Mouse (Mus musculus) stomach, embryonic 14.5 days (tissue): ENCODE measurements around the gene Ttc23l. TPM values are rescaled to one million over a fixed set of nuclear protein-coding genes. Genes with fewer than 3 reads are reported as not detected.

Experiments used
- ATAC-seq: fragments of 200-750 bp; cut with Nextera tagmentation; 2 replicates; pipeline ENCODE4 v1.8.0; 2017; ENCODE audit warnings: low read depth, moderate TSS enrichment; ENCODE audit not compliant: insufficient number of reproducible peaks, insufficient read depth, low FRiP score
- H3K27ac ChIP-seq: fragments of 300-500 bp; sonication (generic); 2 replicates; pipeline ENCODE4 v1.5.1; 2014; ENCODE audit warnings: mild to moderate bottlenecking, low read length, moderate library complexity, mixed read lengths
- H3K27me3 ChIP-seq: fragments of 300-500 bp; sonication (generic); 2 replicates; pipeline ENCODE4 v1.6.1; 2014; ENCODE audit warnings: low read length, control low read depth, mixed read lengths; ENCODE audit not compliant: control insufficient read depth, insufficient read depth
- H3K36me3 ChIP-seq: fragments of 300-500 bp; sonication (generic); 2 replicates; pipeline ENCODE4 v1.6.1; 2014; ENCODE audit warnings: mild to moderate bottlenecking, control low read depth, low read length, moderate library complexity, mixed read lengths; ENCODE audit not compliant: control insufficient read depth, insufficient read depth
- H3K4me1 ChIP-seq: fragments of 300-500 bp; sonication (generic); 2 replicates; pipeline ENCODE4 v1.6.1; 2014; ENCODE audit warnings: low read length, control low read depth, mixed read lengths; ENCODE audit not compliant: control insufficient read depth, insufficient read depth
- H3K4me2 ChIP-seq: fragments of 300-500 bp; sonication (generic); replicated peaks from 2 replicates; pipeline ENCODE4 v1.6.1; 2014; ENCODE audit warnings: low read depth, low read length, control low read depth
- H3K4me3 ChIP-seq: fragments of 300-500 bp; sonication (generic); 2 replicates; pipeline ENCODE4 v1.5.1; 2014; ENCODE audit warnings: low read depth, low read length, control low read depth
- H3K9ac ChIP-seq: fragments of 300-500 bp; sonication (generic); replicated peaks from 2 replicates; pipeline ENCODE4 v1.6.1; 2014; ENCODE audit warnings: low read depth, mild to moderate bottlenecking, control low read depth, low read length, moderate library complexity, mixed read lengths
- H3K9me3 ChIP-seq: fragments of 300-500 bp; sonication (generic); 2 replicates; pipeline ENCODE4 v1.6.1; 2016; ENCODE audit warnings: low read depth, low read length, control low read depth; ENCODE audit not compliant: control insufficient read depth
- WGBS: fragments of 180-500 bp; shearing (Covaris S2); extraction: QIAGEN DNeasy Blood & Tissue Kit; methylation state at CpG from one replicate; pipeline ENCODE4 v1.1.7; 2014; 5-methylcytosine and 5-hydroxymethylcytosine counted together
- polyA plus RNA-seq: library from polyadenylated mRNA; unstranded; fragments of >200 nt; fragmentation: Nextera tagmentation; extraction: Ambion mirVana; gene quantifications from 2 replicates; pipeline ENCODE4 v1.2.1, GENCODE M21; 2014

Ttc23l gene
- polyA plus RNA-seq, result not detected in 2 replicates

- Histone ChIP-seq H3K4me2 (no peak within 1 kb of the TSS), H3K9me3 (no peaks in the 10 kb centered on the region), H3K27ac (no peak within 1 kb of the TSS), H3K9ac (no peak within 1 kb of the TSS), H3K4me3 (no peak within 1 kb of the TSS), H3K4me1 (no peaks in the 10 kb centered on the region), H3K27me3 (no peaks in the 10 kb centered on the region), H3K36me3 (no peaks in the 10 kb centered on the region)
- WGBS, result 86% methylated on average over 13 of the region's 13 CpGs
- ATAC-seq, result no peak
These were observed at the start of gene Ttc23l for GRCm38 (mm10) chr15:10558465-10558864. TSS of gene Ttc23l (minus strand) at chr15:10558668.

GRCm38 (mm10) chr15:10599413-10599812 lies 40.9 kb upstream of the Ttc23l start:
- Histone ChIP-seq H3K9me3 (no peaks in the 10 kb centered on the region), H3K4me3 (no peak overlapping the region), H3K27ac (no peak overlapping the region), H3K27me3 (no peaks in the 10 kb centered on the region), H3K4me1 (peaks cover 8% of the 10 kb centered on the region; the same call in 1 of the 2 replicates), H3K9ac (no peak overlapping the region), H3K36me3 (no peaks in the 10 kb centered on the region; the same call in 1 of the 2 replicates), H3K4me2 (no peak overlapping the region)
- WGBS, result 56% methylated on average over 7 of the region's 7 CpGs
- no peak for ATAC-seq

GRCm38 (mm10) chr15:10598259-10599225 lies 40.1 kb upstream of the Ttc23l start:
- ATAC-seq, result peak; percentile 58; the same call in 1 of the 2 replicates
- Histone ChIP-seq H3K27me3 (no peaks in the 10 kb centered on the region), H3K9me3 (no peaks in the 10 kb centered on the region), H3K4me1 (peaks cover 8% of the 10 kb centered on the region; the same call in 1 of the 2 replicates), H3K36me3 (no peaks in the 10 kb centered on the region), H3K4me3 (no peak overlapping the region), H3K27ac (no peak overlapping the region), H3K4me2 (no peak overlapping the region), H3K9ac (no peak overlapping the region)
- 40% methylated on average over 16 of the region's 16 CpGs for WGBS

- no peaks in the 10 kb centered on the region; the same call in 1 of the 2 replicates for H3K36me3 ChIP-seq
- peaks cover 8% of the 10 kb centered on the region; the same call in 1 of the 2 replicates for H3K4me1 ChIP-seq
- no peaks in the 10 kb centered on the region for H3K9me3 ChIP-seq
- no peak for ATAC-seq
- H3K9ac ChIP-seq, result no peak overlapping the region
- 89% methylated on average over 9 of the region's 9 CpGs for WGBS
- no peaks in the 10 kb centered on the region for H3K27me3 ChIP-seq
- H3K27ac ChIP-seq, result no peak overlapping the region
- H3K4me2 ChIP-seq, result no peak overlapping the region
- H3K4me3 ChIP-seq, result no peak overlapping the region
These were observed 38.4 kb upstream of the Ttc23l start for GRCm38 (mm10) chr15:10596871-10597270.

- ATAC-seq, result no peak
- H3K27me3 ChIP-seq, result no peaks in the 10 kb centered on the region
- H3K9me3 ChIP-seq, result no peaks in the 10 kb centered on the region
- peaks cover 8% of the 10 kb centered on the region; the same call in 1 of the 2 replicates for H3K4me1 ChIP-seq
- H3K4me2 ChIP-seq, result no peak overlapping the region
- WGBS, result 83% methylated on average over 6 of the region's 6 CpGs
- H3K36me3 ChIP-seq, result no peaks in the 10 kb centered on the region; the same call in 1 of the 2 replicates
- no peak overlapping the region for H3K9ac ChIP-seq
- no peak overlapping the region for H3K27ac ChIP-seq
- no peak overlapping the region for H3K4me3 ChIP-seq
These were observed 36.9 kb upstream of the Ttc23l start for GRCm38 (mm10) chr15:10595408-10595807.

- ATAC-seq, result no peak
- WGBS, result 86% methylated on average over 10 of the region's 10 CpGs
- no peak overlapping the region for H3K4me3 ChIP-seq
These were observed 36.4 kb upstream of the Ttc23l start for GRCm38 (mm10) chr15:10594910-10595309.

GRCm38 (mm10) chr15:10593094-10593493 lies 34.6 kb upstream of the Ttc23l start:
- H3K27ac ChIP-seq, result no peak overlapping the region
- no peak overlapping the region for H3K4me3 ChIP-seq
- WGBS, result 81% methylated on average over 6 of the region's 6 CpGs
- H3K4me1 ChIP-seq, result no peaks in the 10 kb centered on the region
- no peaks in the 10 kb centered on the region for H3K27me3 ChIP-seq
- no peaks in the 10 kb centered on the region for H3K9me3 ChIP-seq
- no peaks in the 10 kb centered on the region; the same call in 1 of the 2 replicates for H3K36me3 ChIP-seq
- H3K4me2 ChIP-seq, result no peak overlapping the region
- H3K9ac ChIP-seq, result no peak overlapping the region
- ATAC-seq, result no peak

More at GRCm38 (mm10) chr15:10594910-10595309, 36.4 kb upstream of the Ttc23l start:
- Histone ChIP-seq H3K4me1 (peaks cover 8% of the 10 kb centered on the region; the same call in 1 of the 2 replicates), H3K36me3 (no peaks in the 10 kb centered on the region; the same call in 1 of the 2 replicates), H3K27ac (no peak overlapping the region), H3K9me3 (no peaks in the 10 kb centered on the region), H3K9ac (no peak overlapping the region), H3K4me2 (no peak overlapping the region), H3K27me3 (no peaks in the 10 kb centered on the region)

- WGBS, result 74% methylated on average over 2 of the region's 2 CpGs
- H3K9me3 ChIP-seq, result no peaks in the 10 kb centered on the region
- no peaks in the 10 kb centered on the region for H3K36me3 ChIP-seq
- no peaks in the 10 kb centered on the region for H3K27me3 ChIP-seq
- H3K27ac ChIP-seq, result no peak overlapping the region
- H3K4me2 ChIP-seq, result no peak overlapping the region
- ATAC-seq, result no peak
- no peaks in the 10 kb centered on the region for H3K4me1 ChIP-seq
- no peak overlapping the region for H3K4me3 ChIP-seq
- no peak overlapping the region for H3K9ac ChIP-seq
These were observed 28.1 kb upstream of the Ttc23l start for GRCm38 (mm10) chr15:10586565-10586964.
